Mouse (Mus musculus) left cerebral cortex, postnatal 10 days (tissue): ENCODE results near the gene Gm17078. TPM values are rescaled to one million over a fixed set of nuclear protein-coding genes. Genes with fewer than 3 reads are reported as not detected.
A peak's percentile ranks its signal among the peaks of the same experiment; 100 is the strongest.
"Not testable (repeated sequence)": the region's sequence is repeated elsewhere in the genome, so short reads cannot be mapped to it uniquely, and the experiment has no call there.

Experiments used
- DNase-seq, 2 experiments: peaks; one replicate each; pipeline ENCODE4 v3.0.0; 2021 to 2022; ENCODE audit warnings: low spot score in 2 of 2, mixed read lengths in 1 of 2; ENCODE audit errors: extremely low spot score in 1 of 2
- intact Hi-C: fragments of 180-260 bp; cut with DNase I; formaldehyde crosslinking; loops from one replicate; pipeline ENCODE4 v1.15.1; 2025
- total RNA-seq, 2 experiments: library from RNA; stranded (reverse); gene quantifications; 2 replicates each; pipeline ENCODE4 v1.2.3; 2021

The Gm17078 gene
- not detected for total RNA-seq

DNA sequence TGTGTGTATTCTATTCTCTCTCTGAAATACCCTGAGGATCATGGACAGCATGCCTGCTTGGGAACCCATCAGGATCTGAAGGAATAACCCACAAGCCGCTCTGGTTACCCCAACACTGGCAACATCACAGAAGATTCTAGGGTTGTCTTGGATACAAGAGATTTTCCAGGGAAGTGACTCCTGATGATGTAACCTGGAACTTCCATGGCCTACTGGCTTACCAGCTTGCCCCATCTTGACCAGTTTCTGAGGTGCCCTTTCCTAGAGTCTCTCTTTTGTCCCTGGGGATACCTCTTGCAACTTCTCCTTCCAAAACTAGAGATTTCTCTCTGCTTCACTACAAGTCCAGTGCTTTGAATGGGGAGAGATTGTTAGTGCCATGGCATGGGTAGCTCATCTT is at the start of gene Gm17078:
Gm17078 (minus strand) TSS at position 101 of the 400 bp plus-strand sequence.
- intact Hi-C loops, result no loop called here
- DNase-seq, result no peak

DNA sequence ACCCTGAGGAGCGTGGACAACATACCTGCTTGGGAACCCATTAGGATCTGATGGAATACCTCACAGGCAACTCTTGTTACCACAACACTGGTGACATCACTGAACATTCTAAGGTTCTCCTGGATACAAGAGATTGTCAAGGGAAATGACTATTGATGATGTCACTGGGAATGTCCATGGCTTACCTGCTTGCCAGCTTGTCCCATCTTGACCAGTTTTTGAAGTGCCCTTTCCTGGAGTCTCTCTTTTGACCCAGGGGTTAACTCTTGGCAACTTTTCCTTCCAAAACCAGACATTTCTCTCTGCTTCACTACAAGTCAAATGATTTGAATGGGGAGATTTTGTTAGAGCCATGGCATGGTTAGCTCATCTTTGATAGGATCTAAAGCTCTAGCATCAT is 24.5 kb upstream of the Gm17078 start, which contains the start of gene Gm4181:
Gm4181 (minus strand) TSS at position 101 of the 400 bp plus-strand sequence.
- DNase-seq, intact Hi-C loops: not testable (repeated sequence)

DNA sequence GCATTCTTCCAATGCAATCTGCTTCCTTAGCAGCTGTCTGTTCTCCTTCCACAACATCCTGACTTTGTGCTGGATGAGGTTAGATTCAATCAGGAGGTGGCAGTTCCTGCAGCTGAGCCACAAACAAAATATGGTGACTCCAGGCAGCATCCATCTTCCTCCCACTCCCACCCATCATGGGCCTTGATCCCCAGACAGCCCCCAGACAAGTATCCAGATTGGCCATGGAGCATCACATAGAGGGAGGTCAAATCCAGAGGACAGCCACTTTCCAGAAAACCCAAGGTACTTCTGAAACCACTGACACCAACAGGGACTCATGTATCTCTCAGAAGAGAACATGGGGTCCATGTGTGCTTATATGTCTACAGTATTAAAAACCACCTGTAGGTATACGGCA is 21.3 kb upstream of the Gm17078 start:
- DNase-seq, result peak in 1 of 2 experiments; percentile 33
- intact Hi-C loops, result not testable (repeated sequence)

DNA sequence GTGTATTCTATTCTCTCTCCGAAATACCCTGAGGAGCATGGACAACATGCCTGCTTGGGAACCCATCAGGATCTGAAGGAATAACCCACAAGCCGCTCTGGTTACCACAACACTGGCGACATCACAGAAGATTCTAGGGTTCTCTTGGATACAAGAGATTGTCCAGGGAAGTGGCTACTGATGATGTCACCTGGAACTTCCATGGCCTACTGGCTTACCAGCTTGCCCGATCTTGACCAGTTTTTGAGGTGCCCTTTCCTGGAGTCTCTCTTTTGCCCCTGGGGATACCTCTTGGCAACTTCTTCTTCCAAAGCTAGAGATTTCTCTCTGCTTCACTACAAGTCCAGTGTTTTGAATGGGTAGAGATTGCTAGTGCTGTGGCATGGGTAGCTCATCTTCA is 19.1 kb downstream of the Gm17078 start, which contains the start of gene Gm17174:
Gm17174 (minus strand) TSS at position 101 of the 400 bp plus-strand sequence.
- intact Hi-C loops, DNase-seq: not testable (repeated sequence)

DNA sequence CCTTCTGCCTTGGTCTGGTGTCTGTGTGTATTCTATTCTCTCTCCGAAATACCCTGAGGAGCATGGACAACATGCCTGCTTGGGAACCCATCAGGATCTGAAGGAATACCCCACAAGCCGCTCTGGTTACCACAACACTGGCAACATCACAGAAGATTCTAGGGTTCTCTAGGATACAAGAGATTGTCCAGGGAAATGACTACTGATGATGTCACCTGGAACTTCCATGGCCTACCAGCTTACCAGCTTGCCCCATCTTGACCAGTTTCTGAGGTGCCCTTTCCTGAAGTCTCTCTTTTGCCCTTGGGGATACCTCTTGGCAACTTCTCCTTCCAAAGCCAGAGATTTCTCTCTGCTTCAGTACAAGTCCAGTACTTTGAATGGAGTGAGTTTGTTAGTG is 37.1 kb downstream of the Gm17078 start, which contains the start of gene Gm17175:
Gm17175 (minus strand) TSS at position 101 of the 400 bp plus-strand sequence.
- intact Hi-C loops, DNase-seq: not testable (repeated sequence)

Other genes starting within 250 kb of the Gm17078 start
- not detected for gene Gm7247, start 249.6 kb downstream of the Gm17078 start, total RNA-seq
- not detected for gene Vmn2r88, start 200.5 kb downstream of the Gm17078 start, total RNA-seq
- not detected for gene Vmn2r89, start 159.5 kb downstream of the Gm17078 start, total RNA-seq
- not detected for gene Gm5622, start 58.5 kb downstream of the Gm17078 start, total RNA-seq
- not detected for gene Gm17175, start 37.2 kb downstream of the Gm17078 start, total RNA-seq
- not detected for gene Gm17174, start 19.2 kb downstream of the Gm17078 start, total RNA-seq
- gene Gm4181, start 24.4 kb upstream of the Gm17078 start, total RNA-seq, result not detected
- not detected for gene Gm17079, start 84.2 kb upstream of the Gm17078 start, total RNA-seq
- not detected for gene Gm5800, start 105.9 kb upstream of the Gm17078 start, total RNA-seq
- not detected for gene Ang4, start 162.3 kb upstream of the Gm17078 start, total RNA-seq
- gene AY358078, start 188.7 kb upstream of the Gm17078 start, total RNA-seq, result not detected
- not detected for gene Ear6, start 242.4 kb upstream of the Gm17078 start, total RNA-seq